Mouse (Mus musculus): Measurements from ENCODE around the gene B4galnt4. TPM values are rescaled to one million over a fixed set of nuclear protein-coding genes. Genes with fewer than 3 reads are reported as not detected.

B4galnt4 gene
- polyA plus RNA-seq (2012; ENCODE audit: insufficient read depth, insufficient read length, missing spikeins), result not detected in 2 replicates

DNA sequence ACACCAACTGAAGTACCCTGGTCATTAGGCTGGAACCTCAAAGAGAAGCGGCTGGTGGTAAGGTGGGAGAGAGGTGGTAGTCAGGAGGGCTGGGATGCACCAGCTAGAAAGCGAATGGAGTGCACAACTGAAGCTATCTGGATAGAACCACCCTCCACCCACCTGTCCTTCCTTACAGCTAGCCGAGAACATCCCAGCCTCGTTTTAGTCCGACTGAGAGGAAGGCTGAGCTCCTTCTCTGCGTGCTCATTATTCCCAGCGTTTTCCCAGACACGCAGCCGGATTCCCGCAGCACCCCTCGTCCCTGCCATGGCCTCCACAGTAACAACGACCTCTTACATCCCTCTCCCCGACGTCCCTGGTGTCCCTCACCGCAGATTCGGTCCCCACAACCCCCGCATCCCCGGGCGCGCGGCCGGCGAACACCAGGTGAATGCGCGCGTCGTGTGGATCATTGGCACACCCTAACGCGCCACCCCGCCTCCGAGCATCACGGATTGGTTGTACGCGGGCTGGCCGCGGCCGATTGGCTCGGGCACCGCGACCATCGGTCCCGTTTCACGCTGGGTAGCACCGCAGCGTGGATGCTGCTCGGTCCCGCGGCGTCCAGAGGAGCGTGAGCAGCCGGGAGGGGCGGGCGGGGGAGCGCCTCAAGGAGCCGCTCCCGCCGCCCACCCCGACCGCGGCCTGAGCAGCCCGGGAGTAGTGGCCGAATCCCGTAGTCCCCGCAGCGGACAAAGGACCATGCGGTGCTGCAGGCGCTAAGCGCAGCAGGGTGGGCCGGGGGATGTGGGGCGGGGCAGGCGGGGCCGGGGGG is at the start of gene B4galnt4:
TSS of gene B4galnt4 (plus strand) at position 679 of the 817 bp plus-strand sequence.
- TF ChIP-seq POLR2A (IDR thresholded peaks at IDR 0.05; ENCODE audit: borderline replicate concordance, low read depth, low read length), result no peak
- TF ChIP-seq CTCF (IDR thresholded peaks at IDR 0.05; ENCODE audit: low read depth, low read length), result no peak
- peaks cover 7% of the 10 kb centered on the region for H3K4me1 ChIP-seq (ENCODE audit: control insufficient read depth, insufficient read depth, low read length)
- H3K4me3 ChIP-seq (ENCODE audit: insufficient read depth, low read length), result peak within 1 kb of the TSS; percentile 39
- H3K27ac ChIP-seq (ENCODE audit: insufficient read depth, low read depth, low read length), result no peak within 1 kb of the TSS

DNA sequence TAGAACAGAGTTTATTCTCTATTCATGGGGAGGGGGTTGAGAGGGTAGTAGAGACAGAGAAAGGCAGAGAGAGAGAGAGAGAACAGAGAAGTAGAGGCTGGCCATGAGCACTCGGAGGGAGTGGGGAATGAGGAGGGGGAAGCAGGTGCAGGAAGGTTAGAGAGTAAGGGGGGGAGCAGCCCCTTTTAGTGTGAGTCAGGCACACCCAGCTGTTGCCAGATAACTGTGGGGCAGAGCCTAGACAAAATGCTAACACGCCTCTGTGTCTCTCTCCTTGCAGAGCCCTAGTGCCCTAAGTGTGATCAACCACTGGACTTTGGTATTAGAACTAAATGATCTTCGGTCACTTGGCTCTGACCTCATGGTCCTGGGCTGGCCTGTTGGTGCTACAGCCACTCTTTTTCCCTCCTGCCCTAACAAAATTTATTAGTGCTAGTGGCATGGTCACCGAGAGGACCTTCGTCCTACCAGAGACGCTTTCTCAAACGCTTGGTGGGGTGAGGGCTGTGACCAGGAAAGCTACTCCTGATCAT is 49.6 kb upstream of the B4galnt4 start:
- H3K4me1 ChIP-seq (ENCODE audit: control insufficient read depth, insufficient read depth, low read length), result peaks cover 52% of the 10 kb centered on the region
- H3K27ac ChIP-seq (ENCODE audit: insufficient read depth, low read depth, low read length), result peak overlapping the region; percentile 70; the same call in 1 of the 2 replicates
- H3K4me3 ChIP-seq (ENCODE audit: insufficient read depth, low read length), result no peak overlapping the region
- no peak for TF ChIP-seq CTCF (IDR thresholded peaks at IDR 0.05; ENCODE audit: low read depth, low read length)
- TF ChIP-seq POLR2A (IDR thresholded peaks at IDR 0.05; ENCODE audit: borderline replicate concordance, low read depth, low read length), result no peak

DNA sequence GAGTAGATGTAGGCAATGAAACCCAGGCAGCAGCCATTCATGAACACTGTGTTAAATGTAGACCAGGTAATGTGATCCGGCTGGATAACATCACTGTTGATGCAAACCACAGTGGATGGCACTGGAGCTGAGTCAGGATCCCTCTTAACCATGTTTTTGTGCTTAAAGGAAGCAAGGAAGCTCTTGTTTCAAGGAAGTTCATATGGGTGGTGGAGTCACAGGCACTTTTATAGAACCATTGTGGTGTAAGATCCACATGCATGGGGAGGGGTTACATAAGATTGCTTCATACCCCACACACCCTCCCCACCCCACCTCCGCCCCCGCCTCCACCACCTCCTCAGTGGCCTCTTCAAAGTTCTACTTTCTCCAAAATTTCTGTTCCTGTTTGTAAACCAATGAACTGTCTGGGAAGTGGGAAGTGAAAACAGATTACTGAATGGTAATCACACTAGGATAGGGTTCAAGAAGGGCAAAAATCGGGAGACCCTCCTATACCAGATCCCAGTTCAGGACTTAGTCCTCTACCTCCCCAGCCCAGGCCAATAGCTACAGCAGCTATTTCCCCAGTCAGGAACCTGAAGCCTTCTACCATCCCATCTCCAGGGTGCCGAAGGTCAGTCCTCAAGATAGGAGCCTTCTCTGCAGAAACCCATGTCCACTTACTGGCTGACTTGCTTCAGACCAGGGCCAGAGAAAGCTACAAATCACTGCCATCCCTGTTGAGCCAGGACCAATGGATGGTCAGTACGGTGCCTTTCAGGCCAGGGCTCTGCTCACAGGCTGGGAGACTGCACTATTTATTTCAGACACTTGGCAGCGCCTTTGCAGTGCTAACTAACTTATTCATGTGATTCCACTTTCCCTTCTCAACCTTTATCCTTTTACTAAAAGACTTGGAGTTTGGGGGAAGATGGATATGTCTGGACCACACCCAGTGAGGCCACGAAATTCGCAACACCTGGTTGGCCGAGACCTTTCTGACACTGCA is 43.9 kb upstream of the B4galnt4 start:
- H3K4me1 ChIP-seq (ENCODE audit: control insufficient read depth, insufficient read depth, low read length), result peaks cover 73% of the 10 kb centered on the region
- TF ChIP-seq POLR2A (IDR thresholded peaks at IDR 0.05; ENCODE audit: borderline replicate concordance, low read depth, low read length), result no peak
- no peak for TF ChIP-seq CTCF (IDR thresholded peaks at IDR 0.05; ENCODE audit: low read depth, low read length)
- H3K27ac ChIP-seq (ENCODE audit: insufficient read depth, low read depth, low read length), result peak overlapping the region; percentile 98
- peak overlapping the region; percentile 56 for H3K4me3 ChIP-seq (ENCODE audit: insufficient read depth, low read length)

DNA sequence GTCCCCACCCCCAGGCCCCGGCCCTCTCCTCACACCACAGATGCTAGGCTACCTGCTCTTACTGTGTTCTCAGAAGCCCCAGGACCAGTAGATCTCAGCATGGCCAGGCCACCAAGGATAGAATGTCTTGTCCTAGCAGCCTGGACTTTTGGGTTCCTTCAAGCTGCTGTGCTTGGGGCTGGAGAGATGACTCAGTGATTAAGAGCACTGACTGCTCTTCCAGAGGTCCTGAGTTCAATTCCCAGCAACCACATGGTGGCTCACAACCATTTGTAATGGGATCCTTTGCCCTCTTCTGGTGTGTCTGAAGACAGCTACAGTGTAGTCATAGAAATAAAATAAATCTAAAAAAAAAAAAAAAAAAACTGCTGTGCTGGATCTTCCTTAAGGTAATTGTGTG is 43.1 kb upstream of the B4galnt4 start, which contains the start of gene Ifitm6:
TSS of gene Ifitm6 (minus strand) at position 101 of the 400 bp plus-strand sequence.
- Histone ChIP-seq H3K4me3 (ENCODE audit: insufficient read depth, low read length) (peak within 1 kb of the TSS; percentile 34), H3K4me1 (ENCODE audit: control insufficient read depth, insufficient read depth, low read length) (peaks cover 71% of the 10 kb centered on the region), H3K27ac (ENCODE audit: insufficient read depth, low read depth, low read length) (peak within 1 kb of the TSS; percentile 98)

DNA sequence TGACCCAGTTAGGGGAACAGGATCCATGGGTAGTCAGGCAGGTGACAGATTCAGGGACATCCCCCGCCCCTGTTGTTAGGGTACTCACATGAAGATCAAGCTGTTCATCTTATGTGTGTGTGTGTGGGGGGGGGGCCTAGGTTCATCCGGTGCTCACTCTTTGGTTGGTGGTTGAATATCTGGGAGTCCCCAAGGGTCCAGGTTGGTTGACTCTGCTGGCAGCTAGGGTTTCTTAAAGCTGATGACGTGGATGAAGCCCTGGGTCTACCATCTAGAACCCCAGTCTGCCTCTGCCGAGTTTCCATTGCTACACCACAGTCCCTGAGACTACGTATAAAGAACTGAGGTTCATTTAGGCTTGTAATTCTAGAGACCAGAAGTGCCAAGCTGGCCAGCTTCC is 41.9 kb upstream of the B4galnt4 start:
- TF ChIP-seq CTCF (IDR thresholded peaks at IDR 0.05; ENCODE audit: low read depth, low read length) (no peak), POLR2A (IDR thresholded peaks at IDR 0.05; ENCODE audit: borderline replicate concordance, low read depth, low read length) (no peak)
- no peak overlapping the region for H3K4me3 ChIP-seq (ENCODE audit: insufficient read depth, low read length)
- peaks cover 64% of the 10 kb centered on the region for H3K4me1 ChIP-seq (ENCODE audit: control insufficient read depth, insufficient read depth, low read length)
- no peak overlapping the region for H3K27ac ChIP-seq (ENCODE audit: insufficient read depth, low read depth, low read length)

DNA sequence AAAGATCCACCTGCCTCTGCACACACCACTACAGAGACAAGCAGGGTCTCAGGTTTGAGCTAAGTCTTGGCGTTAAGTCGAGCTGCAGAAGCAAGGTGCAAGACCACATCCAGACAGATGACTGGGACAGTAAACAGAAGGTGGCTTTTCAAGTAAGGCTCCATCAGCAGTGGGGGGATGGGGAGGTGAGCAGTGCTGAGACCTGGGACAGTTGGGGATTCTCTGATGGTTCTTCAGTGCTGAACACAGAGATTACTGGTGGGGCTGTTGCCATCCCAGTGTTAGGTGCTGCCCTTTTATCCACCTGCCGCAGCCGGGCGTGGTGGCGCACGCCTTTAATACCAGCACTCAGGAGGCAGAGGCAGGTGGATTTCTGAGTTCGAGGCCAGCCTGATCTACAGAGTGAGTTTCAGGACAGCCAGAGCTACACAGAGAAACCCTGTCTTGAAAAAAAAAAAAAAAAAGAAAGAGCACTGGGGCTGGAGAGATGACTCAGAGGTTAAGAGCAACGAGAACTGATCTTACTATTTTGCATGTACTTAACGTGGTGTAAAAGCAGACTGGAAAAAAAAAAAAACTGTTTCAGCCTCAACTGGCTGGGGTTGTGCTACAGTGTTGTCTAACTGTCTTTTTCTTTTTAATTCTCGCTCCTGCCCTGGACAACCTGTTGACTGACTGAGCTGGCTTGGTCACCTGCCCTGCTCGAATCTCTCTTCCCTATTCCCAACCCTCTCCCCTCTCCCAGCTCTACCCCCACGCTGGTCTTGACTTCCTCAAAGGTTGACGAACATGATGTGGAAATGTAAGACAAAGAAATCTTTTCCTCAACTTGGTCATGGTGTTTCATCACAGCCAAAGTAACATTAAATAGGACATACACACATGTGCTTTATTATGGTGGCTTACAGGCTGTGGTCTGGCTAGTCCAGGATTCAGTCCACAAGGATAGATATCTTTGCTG is 39.1 kb upstream of the B4galnt4 start:
- H3K4me1 ChIP-seq (ENCODE audit: control insufficient read depth, insufficient read depth, low read length), result peaks cover 70% of the 10 kb centered on the region
- peak overlapping the region; percentile 23; the same call in 1 of the 2 replicates for H3K4me3 ChIP-seq (ENCODE audit: insufficient read depth, low read length)
- TF ChIP-seq POLR2A (IDR thresholded peaks at IDR 0.05; ENCODE audit: borderline replicate concordance, low read depth, low read length) (no peak), CTCF (IDR thresholded peaks at IDR 0.05; ENCODE audit: low read depth, low read length) (no peak)
- H3K27ac ChIP-seq (ENCODE audit: insufficient read depth, low read depth, low read length), result peak overlapping the region; percentile 76

DNA sequence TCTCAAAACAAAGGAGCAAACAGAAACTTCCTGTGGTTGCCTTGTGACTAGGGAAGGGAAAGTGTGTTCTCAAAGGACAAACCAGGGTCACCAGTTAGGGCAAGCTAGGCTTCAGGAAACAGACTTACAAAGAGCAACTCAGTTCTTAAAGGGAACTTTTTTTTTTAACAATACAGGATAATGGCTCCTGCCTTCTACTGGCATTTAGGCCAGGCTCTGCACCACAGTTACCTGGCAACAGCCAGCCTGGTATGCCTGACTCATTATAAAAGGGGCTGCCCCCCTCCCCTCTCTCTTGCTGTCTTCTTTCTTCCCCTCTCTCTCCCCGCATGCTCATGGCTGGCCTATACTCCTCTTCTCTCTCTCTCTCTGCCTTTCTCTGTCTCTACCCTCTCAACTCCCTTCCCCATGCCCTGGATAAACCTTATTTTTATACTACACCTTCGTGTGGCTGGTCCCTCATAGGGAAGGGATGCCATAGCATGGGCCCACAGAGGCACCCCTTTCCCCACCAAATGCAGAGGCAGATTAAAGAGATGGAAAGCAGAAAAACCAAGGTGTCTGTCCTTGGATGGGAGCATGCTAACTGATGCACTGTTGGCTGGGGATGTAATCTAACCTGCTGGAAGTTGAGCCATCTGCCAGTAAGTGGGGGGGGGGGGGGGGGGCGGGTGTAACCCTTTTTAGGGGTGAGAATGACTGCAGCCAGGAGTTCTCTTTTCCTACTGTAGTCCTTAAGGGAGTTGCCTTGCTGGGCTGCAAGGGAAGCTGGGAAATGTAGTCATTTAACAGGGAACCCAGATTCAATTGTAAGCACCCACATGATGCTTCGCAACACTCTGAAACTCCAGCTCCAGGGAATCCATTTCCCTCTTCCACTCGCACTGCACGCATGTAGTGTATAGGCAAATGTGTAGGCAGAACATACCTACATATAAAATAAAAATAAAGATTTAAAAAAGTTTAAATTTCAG is 35.8 kb upstream of the B4galnt4 start:
- Histone ChIP-seq H3K4me3 (ENCODE audit: insufficient read depth, low read length) (peak overlapping the region; percentile 28), H3K27ac (ENCODE audit: insufficient read depth, low read depth, low read length) (peak overlapping the region; percentile 99), H3K4me1 (ENCODE audit: control insufficient read depth, insufficient read depth, low read length) (peaks cover 48% of the 10 kb centered on the region)
- TF ChIP-seq CTCF (IDR thresholded peaks at IDR 0.05; ENCODE audit: low read depth, low read length) (no peak), POLR2A (IDR thresholded peaks at IDR 0.05; ENCODE audit: borderline replicate concordance, low read depth, low read length) (no peak)
